Comparison of ENCODE assay signal across 13 mouse cellular contexts in the genomic region with DNA sequence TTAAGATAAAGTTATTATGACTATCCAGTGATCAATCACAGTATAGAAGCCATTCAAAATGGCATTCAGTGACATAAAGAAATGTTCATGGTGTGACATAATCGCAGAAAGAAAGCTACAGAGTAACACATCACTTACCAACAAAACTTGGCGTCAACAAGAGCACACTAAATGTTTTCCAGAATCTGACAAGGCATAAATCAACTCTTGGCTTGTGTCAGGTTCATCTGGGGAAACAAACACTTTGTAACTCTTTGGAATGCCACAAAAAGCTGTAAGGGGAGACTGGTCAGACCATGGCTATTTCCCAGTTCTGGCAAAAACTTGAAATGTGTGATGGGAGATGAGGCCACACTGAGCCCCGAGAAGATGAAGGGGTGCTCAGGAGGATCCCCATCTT. TPM values are rescaled to one million over a fixed set of nuclear protein-coding genes. Genes with fewer than 3 reads are reported as not detected.
A peak's percentile ranks its signal among the peaks of the same experiment; 100 is the strongest.
DNase-seq lines count a peak whose midpoint lies in the region; ATAC-seq and TF ChIP-seq lines count a peak whose summit lies in the region.
"Had no signal": no experiment of that assay in that cellular context is flagged by ENCODE, and none has a peak within 500 bp of the region (broad histone marks: within the 10 kb centered on the region; RNA-seq: fewer than 3 reads in every experiment).

No protein-coding gene starts in this region.

- no peak overlapping the region for H3K9ac ChIP-seq in intestine, embryonic 15.5 days
- no peak overlapping the region for H3K9ac ChIP-seq in intestine, embryonic 16.5 days (ENCODE audit: low read depth, low read length)
- no peak overlapping the region for H3K9ac ChIP-seq in lung, embryonic 14.5 days
- no peak overlapping the region for H3K9ac ChIP-seq in hindbrain, postnatal 0 days (replicated peaks; ENCODE audit: low read length)
- H3K9ac ChIP-seq: embryonic facial prominence, embryonic 13.5 days; heart, embryonic 13.5 days had no signal

- H3K4me3 ChIP-seq in cerebellum, adult 2 months (replicated peaks; ENCODE audit: insufficient read depth, low read depth, low read length), result no peak overlapping the region
- no peak overlapping the region for H3K4me3 ChIP-seq in intestine, embryonic 15.5 days (replicated peaks)
- H3K4me3 ChIP-seq in intestine, embryonic 16.5 days (ENCODE audit: low read length), result no peak overlapping the region
- H3K4me3 ChIP-seq in lung, embryonic 14.5 days (ENCODE audit: low read depth, low read length), result no peak overlapping the region
- no peak overlapping the region for H3K4me3 ChIP-seq in hindbrain, postnatal 0 days (ENCODE audit: low read length)
- H3K4me3 ChIP-seq: embryonic facial prominence, embryonic 13.5 days; forebrain, embryonic 10.5 days; heart, embryonic 13.5 days had no signal

- H3K9me3 ChIP-seq in intestine, embryonic 15.5 days, result no peaks in the 10 kb centered on the region
- H3K9me3 ChIP-seq in intestine, embryonic 16.5 days (ENCODE audit: control insufficient read depth, low read length), result no peaks in the 10 kb centered on the region
- H3K9me3 ChIP-seq in lung, embryonic 14.5 days (ENCODE audit: low read depth, low read length), result no peaks in the 10 kb centered on the region
- no peaks in the 10 kb centered on the region for H3K9me3 ChIP-seq in hindbrain, postnatal 0 days (ENCODE audit: low read length)
- H3K9me3 ChIP-seq: embryonic facial prominence, embryonic 13.5 days; forebrain, embryonic 10.5 days had no signal

- DNase-seq in cerebellum, adult 2 months, result no peak
- DNase-seq in cerebellum, adult 11-12 months, result no peak
- DNase-seq in lung, embryonic 14.5 days, result peak; percentile 46
- no peak for DNase-seq in lung, postnatal 36 days
- DNase-seq in hindbrain, postnatal 0 days (ENCODE audit: low spot score), result no peak
- DNase-seq in adrenal gland, adult 18-20 months (ENCODE audit: low spot score in 2 of 2), result no peak
- DNase-seq: spleen, adult 18-20 months had no signal

- H3K27me3 ChIP-seq in cerebellum, adult 2 months (ENCODE audit: control insufficient read depth, insufficient read depth, low read length), result no peaks in the 10 kb centered on the region
- H3K27me3 ChIP-seq in intestine, embryonic 15.5 days (replicated peaks), result no peaks in the 10 kb centered on the region
- H3K27me3 ChIP-seq in intestine, embryonic 16.5 days (replicated peaks; ENCODE audit: control insufficient read depth, insufficient read depth, low read length), result no peaks in the 10 kb centered on the region
- H3K27me3 ChIP-seq in lung, embryonic 14.5 days (ENCODE audit: insufficient read depth, low read length), result no peaks in the 10 kb centered on the region
- H3K27me3 ChIP-seq in hindbrain, postnatal 0 days (ENCODE audit: insufficient read depth, low read length), result no peaks in the 10 kb centered on the region
- H3K27me3 ChIP-seq: embryonic facial prominence, embryonic 13.5 days had no signal

- no peaks in the 10 kb centered on the region for H3K36me3 ChIP-seq in intestine, embryonic 15.5 days
- no peaks in the 10 kb centered on the region for H3K36me3 ChIP-seq in intestine, embryonic 16.5 days (ENCODE audit: control insufficient read depth, insufficient read depth, low read length)
- no peaks in the 10 kb centered on the region for H3K36me3 ChIP-seq in lung, embryonic 14.5 days (ENCODE audit: insufficient read depth)
- no peaks in the 10 kb centered on the region for H3K36me3 ChIP-seq in hindbrain, postnatal 0 days (ENCODE audit: insufficient read depth, low read length)
- H3K36me3 ChIP-seq: embryonic facial prominence, embryonic 13.5 days; forebrain, embryonic 10.5 days; heart, embryonic 13.5 days had no signal

- H3K4me2 ChIP-seq in intestine, embryonic 15.5 days (replicated peaks), result no peak overlapping the region
- H3K4me2 ChIP-seq in intestine, embryonic 16.5 days (ENCODE audit: low read depth, low read length), result no peak overlapping the region
- H3K4me2 ChIP-seq in lung, embryonic 14.5 days, result no peak overlapping the region
- H3K4me2 ChIP-seq in hindbrain, postnatal 0 days (ENCODE audit: low read depth, low read length), result no peak overlapping the region
- H3K4me2 ChIP-seq: embryonic facial prominence, embryonic 13.5 days; heart, embryonic 13.5 days had no signal

- 83% methylated on average over 3 of the region's 3 CpGs for WGBS in cerebellum, adult 2 months
- WGBS in intestine, embryonic 15.5 days, result 68% methylated on average over 3 of the region's 3 CpGs
- 73% methylated on average over 3 of the region's 3 CpGs for WGBS in intestine, embryonic 16.5 days
- WGBS in lung, embryonic 14.5 days, result 57% methylated on average over 3 of the region's 3 CpGs
- WGBS in hindbrain, postnatal 0 days, result 72% methylated on average over 3 of the region's 3 CpGs

- no peak for ATAC-seq in intestine, embryonic 15.5 days
- ATAC-seq in intestine, embryonic 16.5 days, result no peak
- no peak for ATAC-seq in lung, embryonic 14.5 days (ENCODE audit: insufficient read depth)
- no peak for ATAC-seq in hindbrain, postnatal 0 days
- ATAC-seq: Patski had no signal

- peak overlapping the region; percentile 25; the same call in 1 of the 2 replicates for H3K27ac ChIP-seq in cerebellum, adult 2 months (ENCODE audit: insufficient read depth, low read length)
- peak overlapping the region; percentile 8 for H3K27ac ChIP-seq in intestine, embryonic 15.5 days
- no peak overlapping the region for H3K27ac ChIP-seq in intestine, embryonic 16.5 days (ENCODE audit: low read length)
- H3K27ac ChIP-seq in lung, embryonic 14.5 days (ENCODE audit: low read depth), result peak overlapping the region; percentile 22; the same call in 1 of the 2 replicates
- peak overlapping the region; percentile 46 for H3K27ac ChIP-seq in hindbrain, postnatal 0 days
- H3K27ac ChIP-seq: embryonic facial prominence, embryonic 13.5 days; forebrain, embryonic 10.5 days; heart, embryonic 13.5 days had no signal

- no peaks in the 10 kb centered on the region for H3K4me1 ChIP-seq in cerebellum, adult 2 months (ENCODE audit: control insufficient read depth, insufficient read depth, low read length)
- 0 out of 2 replicates have a peak, but pooled peaks cover 3% of the 10 kb centered on the region for H3K4me1 ChIP-seq in intestine, embryonic 15.5 days (replicated peaks)
- no peaks in the 10 kb centered on the region; the same call in 1 of the 2 replicates for H3K4me1 ChIP-seq in intestine, embryonic 16.5 days (ENCODE audit: control insufficient read depth, insufficient read depth, low read length)
- H3K4me1 ChIP-seq in lung, embryonic 14.5 days (ENCODE audit: insufficient read depth), result peaks cover 6% of the 10 kb centered on the region; the same call in 1 of the 2 replicates
- peaks cover 7% of the 10 kb centered on the region; the same call in 1 of the 2 replicates for H3K4me1 ChIP-seq in hindbrain, postnatal 0 days (ENCODE audit: insufficient read depth, low read length)
- H3K4me1 ChIP-seq: forebrain, embryonic 10.5 days had no signal

- no peak for TF ChIP-seq CTCF in cerebellum, adult 2 months (IDR thresholded peaks at IDR 0.05; ENCODE audit: borderline replicate concordance, insufficient read depth, low read depth, low read length)
- no peak for TF ChIP-seq CTCF in lung, embryonic 14.5 days (IDR thresholded peaks at IDR 0.05; ENCODE audit: low read depth)
- no peak for TF ChIP-seq CTCF in hindbrain, postnatal 0 days (IDR thresholded peaks at IDR 0.05; ENCODE audit: low read depth)

- no peak for TF ChIP-seq POLR2A in cerebellum, adult 2 months (IDR thresholded peaks at IDR 0.05; ENCODE audit: borderline replicate concordance, insufficient read depth, low read length)

RNA-seq across cellular contexts. Expression of gene Bdkrb2, which starts 36.8 kb away (rescaled TPM):
- 0.68 and 0.70 TPM in 2 replicates for polyA plus RNA-seq in cerebellum, adult 2 months (2012; rRNA removed)
- 4.5 and 4.6 TPM in 2 replicates for polyA plus RNA-seq in intestine, embryonic 15.5 days (2015; fragmentation: Nextera tagmentation; extraction: Ambion mirVana)
- polyA plus RNA-seq in intestine, embryonic 16.5 days (2015; fragmentation: Nextera tagmentation; extraction: Ambion mirVana), result 5.3 and 5.8 TPM in 2 replicates
- polyA plus RNA-seq in lung, embryonic 14.5 days (2014; fragmentation: Nextera tagmentation; extraction: Ambion mirVana), result 0.09 and 0.21 TPM in 2 replicates
- 2.6 and 3.7 TPM in 2 replicates for total RNA-seq in hindbrain, postnatal 0 days (2014; rRNA removed)
- polyA plus RNA-seq in hindbrain, postnatal 0 days (2015; fragmentation: Nextera tagmentation; extraction: Ambion mirVana), result 0.90 and 0.98 TPM in 2 replicates
- 10 to 100 TPM; 11.7 to 14.9 TPM for total RNA-seq in adrenal gland, adult 18-20 months (2021)
